Mouse (Mus musculus) heart, embryonic 16.5 days (tissue): ENCODE measurements around the gene Limk2. TPM values are rescaled to one million over a fixed set of nuclear protein-coding genes. Genes with fewer than 3 reads are reported as not detected.

Experiments
- ATAC-seq: fragments of 200-750 bp; cut with Nextera tagmentation; replicated peaks from 2 replicates; pipeline ENCODE4 v1.8.0; 2017; ENCODE audit warnings: moderate number of reproducible peaks; ENCODE audit not compliant: insufficient read depth, low FRiP score; ENCODE audit errors: extremely low read depth
- H3K27ac ChIP-seq: fragments of 300-500 bp; sonication (generic); 2 replicates; pipeline ENCODE4 v1.5.1; 2014; ENCODE audit warnings: mild to moderate bottlenecking, low read length, control low read depth, moderate library complexity
- H3K27me3 ChIP-seq: fragments of 300-500 bp; sonication (generic); 2 replicates; pipeline ENCODE4 v1.6.1; 2014; ENCODE audit warnings: low read length, mixed read lengths; ENCODE audit not compliant: control insufficient read depth, insufficient read depth
- H3K36me3 ChIP-seq: fragments of 300-500 bp; sonication (generic); 2 replicates; pipeline ENCODE4 v1.6.1; 2014; ENCODE audit not compliant: control insufficient read depth, insufficient read depth
- H3K4me1 ChIP-seq: fragments of 300-500 bp; sonication (generic); 2 replicates; pipeline ENCODE4 v1.6.1; 2014; ENCODE audit warnings: low read length, mixed read lengths; ENCODE audit not compliant: control insufficient read depth, insufficient read depth
- H3K4me2 ChIP-seq: fragments of 300-500 bp; sonication (generic); 2 replicates; pipeline ENCODE4 v1.6.1; 2014; ENCODE audit warnings: low read depth, mild to moderate bottlenecking, control low read depth, low read length
- H3K4me3 ChIP-seq: fragments of 300-500 bp; sonication (generic); 2 replicates; pipeline ENCODE4 v1.5.1; 2014; ENCODE audit warnings: mild to moderate bottlenecking, control low read depth, low read length
- H3K9ac ChIP-seq: fragments of 300-500 bp; sonication (generic); 2 replicates; pipeline ENCODE4 v1.6.1; 2014; ENCODE audit warnings: low read length, control low read depth
- H3K9me3 ChIP-seq: fragments of 300-500 bp; sonication (generic); replicated peaks from 2 replicates; pipeline ENCODE4 v1.6.1; 2016; ENCODE audit warnings: low read length; ENCODE audit not compliant: control insufficient read depth
- WGBS: fragments of 180-500 bp; shearing (Covaris S2); extraction: QIAGEN DNeasy Blood & Tissue Kit; methylation state at CpG from one replicate; pipeline ENCODE4 v1.1.7; 2014; 5-methylcytosine and 5-hydroxymethylcytosine counted together
- polyA plus RNA-seq: library from polyadenylated mRNA; unstranded; fragments of >200 nt; fragmentation: Nextera tagmentation; extraction: Ambion mirVana; gene quantifications from 2 replicates; pipeline ENCODE4 v1.2.1, GENCODE M21; 2015

The Limk2 gene
- polyA plus RNA-seq, 1 experiment from 2014 or later, result 47.1 TPM

DNA sequence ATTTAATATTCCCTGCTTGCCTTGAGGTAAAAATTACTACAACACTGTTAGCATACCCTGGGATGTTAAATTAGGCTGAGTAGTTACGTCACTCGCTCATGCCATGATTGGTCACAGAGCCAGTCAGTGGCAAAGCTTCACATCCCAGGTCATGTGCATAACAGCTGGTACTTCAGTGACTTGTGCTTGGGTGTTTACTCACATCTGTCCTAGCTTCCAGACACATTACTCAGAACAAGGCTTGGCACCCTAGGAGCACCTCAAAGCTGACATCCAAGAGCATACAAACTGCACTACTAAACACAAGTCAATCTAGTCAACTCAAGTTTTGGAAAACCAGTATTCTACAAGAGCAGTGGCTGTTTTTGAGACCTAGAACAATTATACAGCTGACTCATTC is 34.1 kb upstream of the Limk2 start:
- peaks cover 15% of the 10 kb centered on the region for H3K4me1 ChIP-seq
- 88% methylated on average over 2 of the region's 2 CpGs for WGBS

DNA sequence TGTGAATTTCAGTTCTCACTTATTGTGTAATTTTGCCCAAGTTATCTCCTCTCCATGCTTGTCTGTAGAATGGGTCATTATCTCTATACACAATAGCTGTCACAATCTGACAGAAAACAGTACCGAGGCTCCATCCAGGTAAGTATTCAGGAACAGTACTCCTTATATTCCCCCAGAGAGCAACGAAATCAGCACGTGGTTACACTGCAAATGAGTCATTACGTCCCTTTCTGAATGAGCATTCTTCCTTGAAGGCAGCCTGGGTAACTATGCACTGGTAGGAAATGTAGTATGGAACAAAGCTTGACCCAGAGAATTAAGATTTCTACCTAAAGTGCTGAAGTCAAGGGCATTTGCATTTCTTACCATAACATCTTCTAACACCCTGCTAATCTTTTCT is 33.7 kb upstream of the Limk2 start:
- Histone ChIP-seq H3K4me3 (no peak overlapping the region), H3K9ac (no peak overlapping the region), H3K9me3 (no peaks in the 10 kb centered on the region), H3K4me1 (peaks cover 15% of the 10 kb centered on the region), H3K27me3 (no peaks in the 10 kb centered on the region), H3K4me2 (no peak overlapping the region), H3K27ac (no peak overlapping the region), H3K36me3 (no peaks in the 10 kb centered on the region)
- no peak for ATAC-seq
- 75% methylated on average over 4 of the region's 4 CpGs for WGBS

More for the DNA sequence above, 34.1 kb upstream of the Limk2 start:
- Histone ChIP-seq H3K27ac (no peak overlapping the region), H3K9ac (no peak overlapping the region), H3K4me3 (no peak overlapping the region), H3K27me3 (no peaks in the 10 kb centered on the region), H3K9me3 (no peaks in the 10 kb centered on the region), H3K4me2 (no peak overlapping the region), H3K36me3 (no peaks in the 10 kb centered on the region)
- ATAC-seq, result no peak

DNA sequence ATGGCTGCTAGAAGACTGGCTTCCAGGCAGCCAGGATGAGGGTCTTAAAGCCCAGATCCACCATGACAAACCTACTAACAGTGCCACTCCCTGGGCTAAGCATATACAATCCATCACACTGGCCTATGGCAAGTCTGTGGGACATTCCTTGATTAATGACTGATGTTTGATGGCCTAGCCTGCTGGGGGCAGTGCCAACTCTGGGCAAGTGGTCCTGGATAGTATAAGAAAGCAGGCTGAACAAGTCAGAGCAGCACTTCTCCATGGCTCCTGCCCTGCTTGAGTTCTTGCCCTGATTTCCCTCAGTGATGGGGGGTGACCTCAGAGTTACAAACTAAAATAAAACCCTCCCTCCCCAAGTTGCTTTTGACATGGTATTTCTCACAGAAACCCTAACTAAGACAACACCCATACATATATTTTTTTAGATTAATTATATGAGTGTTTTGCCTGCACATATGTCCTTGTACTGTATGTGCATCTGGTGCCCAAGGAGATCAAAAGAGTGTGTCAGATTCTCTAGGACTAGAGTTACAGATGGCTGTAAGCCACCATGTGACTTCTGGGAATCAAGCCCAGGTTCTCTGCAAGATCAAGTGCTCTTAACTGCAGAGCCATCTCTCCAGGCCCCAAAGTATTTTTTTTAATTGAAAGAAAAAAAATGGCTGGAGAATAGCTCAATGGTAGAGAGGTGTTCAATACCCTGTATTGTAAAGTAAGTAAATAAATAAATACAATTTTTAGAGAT is 32.9 kb upstream of the Limk2 start:
- H3K27ac ChIP-seq, result peak overlapping the region; percentile 73
- H3K27me3 ChIP-seq, result no peaks in the 10 kb centered on the region
- no peak overlapping the region for H3K4me2 ChIP-seq
- H3K4me3 ChIP-seq, result no peak overlapping the region
- no peaks in the 10 kb centered on the region for H3K9me3 ChIP-seq
- ATAC-seq, result peak; percentile 66; the same call in 1 of the 2 replicates
- no peaks in the 10 kb centered on the region for H3K36me3 ChIP-seq
- H3K9ac ChIP-seq, result no peak overlapping the region
- peaks cover 15% of the 10 kb centered on the region for H3K4me1 ChIP-seq

DNA sequence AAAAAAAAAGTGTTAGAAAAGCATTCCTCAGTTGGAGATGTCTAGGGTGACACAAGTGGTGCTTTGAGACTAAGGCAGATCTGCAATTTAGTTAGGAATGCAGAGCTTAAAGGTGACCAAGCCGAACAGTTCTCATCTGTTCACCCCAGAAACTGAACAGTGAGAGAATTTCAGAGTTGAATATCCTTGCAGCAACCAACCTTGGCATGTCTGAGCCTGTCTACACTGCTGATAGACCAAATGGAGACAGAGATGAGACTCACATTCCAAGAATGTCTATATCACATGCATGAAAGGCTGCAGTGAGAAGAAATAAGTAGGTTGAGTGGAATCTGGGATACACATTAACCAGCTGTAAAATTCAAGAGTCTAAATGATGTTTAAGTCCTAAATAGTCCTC is 28.6 kb upstream of the Limk2 start:
- H3K9me3 ChIP-seq, result no peaks in the 10 kb centered on the region
- 83% methylated on average over 1 of the region's 1 CpGs for WGBS

DNA sequence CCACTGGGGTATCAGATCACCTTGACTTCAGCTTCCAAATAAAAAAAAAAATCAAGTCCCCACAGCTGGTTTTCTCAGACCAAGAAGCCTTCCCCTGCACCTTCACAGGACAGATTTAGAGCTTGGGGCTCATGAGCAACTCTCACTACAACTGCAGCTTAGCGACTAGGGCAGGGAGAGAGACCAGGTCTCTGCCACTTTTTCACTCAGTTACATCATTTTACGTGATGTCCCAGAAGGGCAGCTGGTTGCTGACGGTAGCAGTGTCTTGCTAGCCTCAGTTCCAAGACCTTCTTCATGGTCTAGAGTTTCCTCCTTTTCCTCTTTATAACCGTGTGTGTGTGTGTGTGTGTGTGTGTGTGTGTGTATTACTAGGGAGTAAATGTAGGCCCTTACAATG is 24.8 kb upstream of the Limk2 start:
- no peaks in the 10 kb centered on the region for H3K9me3 ChIP-seq
- 0 out of 2 replicates have a peak, but pooled peaks cover 2% of the 10 kb centered on the region for H3K36me3 ChIP-seq
- ATAC-seq, result no peak
- no peak overlapping the region for H3K27ac ChIP-seq
- no peak overlapping the region for H3K9ac ChIP-seq
- no peaks in the 10 kb centered on the region for H3K27me3 ChIP-seq
- H3K4me3 ChIP-seq, result no peak overlapping the region
- WGBS, result 70% methylated on average over 4 of the region's 4 CpGs
- no peak overlapping the region for H3K4me2 ChIP-seq
- peaks cover 5% of the 10 kb centered on the region; the same call in 1 of the 2 replicates for H3K4me1 ChIP-seq

More for the DNA sequence above, 28.6 kb upstream of the Limk2 start:
- Histone ChIP-seq H3K27me3 (no peaks in the 10 kb centered on the region), H3K4me3 (no peak overlapping the region), H3K9ac (no peak overlapping the region), H3K36me3 (no peaks in the 10 kb centered on the region), H3K4me1 (peaks cover 9% of the 10 kb centered on the region), H3K27ac (no peak overlapping the region), H3K4me2 (no peak overlapping the region)
- ATAC-seq, result no peak

DNA sequence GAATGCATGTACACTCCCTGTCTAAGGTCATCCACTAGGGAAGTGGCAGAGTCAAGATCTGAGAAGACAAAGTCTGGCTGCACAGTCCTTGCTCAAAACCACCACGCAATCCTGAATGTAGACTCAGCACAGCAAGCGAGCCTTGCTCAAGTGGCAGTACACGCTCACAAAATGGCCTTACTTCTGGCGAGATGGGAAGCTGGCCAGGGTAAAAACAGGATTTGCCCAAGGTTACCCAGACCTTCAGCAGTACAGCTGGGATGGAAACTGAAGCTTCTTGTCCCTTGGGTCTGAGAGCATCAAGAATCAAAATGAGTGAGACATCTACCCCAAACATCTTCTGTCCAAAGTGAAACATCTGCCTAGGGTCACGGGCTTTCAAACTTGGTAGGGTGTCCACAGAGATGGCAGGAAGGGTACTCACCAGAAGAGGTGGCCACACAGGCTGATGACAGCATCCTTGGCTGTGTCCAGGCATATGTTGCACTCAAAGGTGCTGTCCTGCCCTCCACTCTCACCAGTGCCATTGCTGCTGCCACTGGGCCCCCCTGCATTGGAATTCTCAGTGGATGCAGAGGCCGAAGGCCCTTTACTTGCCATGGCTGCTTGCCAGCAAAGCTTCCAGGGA is 23.1 kb upstream of the Limk2 start:
- no peak overlapping the region for H3K9ac ChIP-seq
- no peaks in the 10 kb centered on the region for H3K9me3 ChIP-seq
- H3K27me3 ChIP-seq, result no peaks in the 10 kb centered on the region
- H3K4me1 ChIP-seq, result peaks cover 5% of the 10 kb centered on the region
- H3K36me3 ChIP-seq, result 0 out of 2 replicates have a peak, but pooled peaks cover 4% of the 10 kb centered on the region
- no peak overlapping the region for H3K27ac ChIP-seq
- no peak for ATAC-seq
- no peak overlapping the region for H3K4me2 ChIP-seq
- WGBS, result 80% methylated on average over 6 of the region's 6 CpGs
- H3K4me3 ChIP-seq, result no peak overlapping the region

DNA sequence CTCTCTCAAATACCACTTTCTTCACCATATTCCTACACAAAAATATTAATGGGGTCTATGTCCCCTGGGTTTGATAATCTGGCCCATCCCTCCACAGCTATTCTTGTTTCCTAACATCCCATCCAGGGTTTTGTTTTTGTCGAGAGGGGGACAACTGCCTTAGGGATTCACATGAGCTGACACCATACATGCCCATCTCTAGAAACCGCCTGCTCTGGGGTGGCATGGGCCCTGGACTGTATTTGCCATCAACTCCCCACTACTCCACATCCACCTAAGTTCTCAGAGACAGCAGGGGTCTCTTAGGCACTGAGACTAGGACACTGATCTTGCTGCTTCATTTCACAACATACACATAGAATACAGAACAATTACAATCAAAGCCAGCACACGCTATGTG is 22.5 kb upstream of the Limk2 start:
- 88% methylated on average over 3 of the region's 3 CpGs for WGBS
- H3K36me3 ChIP-seq, result 0 out of 2 replicates have a peak, but pooled peaks cover 4% of the 10 kb centered on the region
- ATAC-seq, result no peak

DNA sequence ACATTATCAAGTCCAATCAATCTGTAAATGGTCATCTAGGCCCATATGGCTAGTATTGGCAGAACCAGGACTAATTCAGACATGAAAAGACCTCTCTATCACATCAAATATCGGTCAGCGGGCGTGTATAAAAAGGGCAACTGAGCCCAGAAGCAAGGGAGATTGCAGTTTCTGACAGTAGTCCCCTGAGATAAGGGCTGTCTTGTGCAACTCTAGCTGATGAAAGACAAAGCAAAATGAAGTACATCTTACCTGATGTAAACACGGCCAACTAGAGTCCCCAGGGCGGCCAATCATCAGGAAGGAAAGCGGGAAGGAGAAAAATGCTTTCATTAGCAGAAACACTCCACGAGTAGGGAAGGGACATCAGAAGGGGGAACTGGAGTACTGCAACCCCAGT is 19.6 kb upstream of the Limk2 start:
- no peak for ATAC-seq
- WGBS, result 84% methylated on average over 7 of the region's 7 CpGs
- H3K27ac ChIP-seq, result no peak overlapping the region
- H3K4me2 ChIP-seq, result no peak overlapping the region
- no peak overlapping the region for H3K9ac ChIP-seq
- H3K36me3 ChIP-seq, result peaks cover 24% of the 10 kb centered on the region
- H3K4me1 ChIP-seq, result peaks cover 5% of the 10 kb centered on the region
- H3K4me3 ChIP-seq, result no peak overlapping the region
- H3K27me3 ChIP-seq, result no peaks in the 10 kb centered on the region
- H3K9me3 ChIP-seq, result no peaks in the 10 kb centered on the region

More for the DNA sequence above, 22.5 kb upstream of the Limk2 start:
- H3K27me3 ChIP-seq, result no peaks in the 10 kb centered on the region
- H3K9ac ChIP-seq, result no peak overlapping the region
- peaks cover 5% of the 10 kb centered on the region for H3K4me1 ChIP-seq
- H3K27ac ChIP-seq, result no peak overlapping the region
- no peak overlapping the region for H3K4me3 ChIP-seq
- no peaks in the 10 kb centered on the region for H3K9me3 ChIP-seq
- H3K4me2 ChIP-seq, result no peak overlapping the region

DNA sequence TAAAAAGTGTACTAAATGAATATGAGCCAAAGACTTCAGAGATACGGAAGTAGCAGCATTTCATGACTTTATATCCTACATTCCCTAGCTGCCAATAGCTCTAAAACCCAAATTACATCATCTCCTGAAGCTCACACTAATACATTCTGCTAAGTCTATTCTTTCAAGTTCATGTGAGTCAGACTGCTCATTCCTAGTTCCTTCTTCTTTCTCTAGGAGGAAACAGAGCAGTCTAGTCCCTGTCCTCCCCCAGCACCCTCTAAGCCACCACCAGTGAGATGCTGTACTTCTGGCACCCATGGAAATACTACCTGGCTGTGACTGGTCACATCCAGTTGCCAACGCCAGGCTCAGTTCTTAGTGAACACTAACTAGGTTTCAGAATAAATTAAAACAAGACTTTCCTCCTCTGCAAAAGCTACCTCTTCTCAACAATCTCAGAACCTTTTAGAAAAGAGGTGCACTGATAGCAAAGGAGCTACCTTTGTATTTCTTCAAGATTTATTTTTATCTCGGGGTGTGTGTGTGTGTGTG is 18.8 kb upstream of the Limk2 start:
- H3K9me3 ChIP-seq, result peaks cover 2% of the 10 kb centered on the region; the same call in 1 of the 2 replicates
- no peak overlapping the region for H3K4me3 ChIP-seq
- no peak overlapping the region for H3K4me2 ChIP-seq
- no peak overlapping the region for H3K27ac ChIP-seq
- peaks cover 28% of the 10 kb centered on the region for H3K36me3 ChIP-seq
- no peaks in the 10 kb centered on the region for H3K27me3 ChIP-seq
- 76% methylated on average over 3 of the region's 3 CpGs for WGBS
- no peak for ATAC-seq
- H3K4me1 ChIP-seq, result peaks cover 5% of the 10 kb centered on the region
- H3K9ac ChIP-seq, result no peak overlapping the region
